8 mouse cellular contexts compared by ENCODE assay signal in genomic region chr2:35544717-35545116, GRCm38 (mm10). TPM values are rescaled to one million over a fixed set of nuclear protein-coding genes. Genes with fewer than 3 reads are reported as not detected.
DNase-seq lines count a peak whose midpoint lies in the region; ATAC-seq and TF ChIP-seq lines count a peak whose summit lies in the region.

No protein-coding gene starts in this region.

- no peaks in the 10 kb centered on the region for H3K36me3 ChIP-seq in G1E (replicated peaks)
- H3K36me3 ChIP-seq in forebrain, embryonic 14.5 days (ENCODE audit: control insufficient read depth, insufficient read depth, low read length), result no peaks in the 10 kb centered on the region

- ATAC-seq in G1E (ENCODE audit: extremely low read depth, insufficient number of reproducible peaks, low FRiP score, poor library complexity, severe bottlenecking), result no peak
- peak; percentile 60 for ATAC-seq in cerebellum, adult (ENCODE audit: insufficient number of reproducible peaks, low FRiP score, low TSS enrichment)
- ATAC-seq in forebrain, embryonic 14.5 days, result peak; percentile 83
- peak; percentile 62 to 68; a peak in 3 of 4 replicates for ATAC-seq in hematopoietic stem cell, adult 5-6 weeks (replicated peaks in 1 of 2; ENCODE audit: insufficient read depth in 1 of 2, low FRiP score in 2 of 2, low TSS enrichment in 1 of 2, low read depth in 1 of 2, poor library complexity in 2 of 2, severe bottlenecking in 2 of 2)

- DNase-seq in G1E (ENCODE audit: low spot score), result peak; percentile 33
- peak; percentile 92 for DNase-seq in forebrain, embryonic 14.5 days (ENCODE audit: low spot score)
- peak; percentile 13 for DNase-seq in layer of hippocampus, adult 9-10 months (ENCODE audit: low spot score)
- DNase-seq in lung, postnatal 10 days, result peak; percentile 78
- peak; percentile 68 for DNase-seq in retina, postnatal 7 days (ENCODE audit: low read depth, low spot score)
- DNase-seq in urinary bladder, postnatal 4 days (ENCODE audit: low spot score in 2 of 2), result peak; percentile 58 to 76

- H3K4me3 ChIP-seq in G1E (ENCODE audit: low read depth, low read length), result no peak overlapping the region
- no peak overlapping the region for H3K4me3 ChIP-seq in forebrain, embryonic 14.5 days (ENCODE audit: low read depth, low read length)

- peaks cover 10% of the 10 kb centered on the region for H3K4me1 ChIP-seq in G1E (ENCODE audit: insufficient read depth, low read depth, low read length)
- peaks cover 6% of the 10 kb centered on the region; the same call in 1 of the 2 replicates for H3K4me1 ChIP-seq in forebrain, embryonic 14.5 days (ENCODE audit: control insufficient read depth, insufficient read depth, low read length)

- no peaks in the 10 kb centered on the region for H3K9me3 ChIP-seq in G1E (replicated peaks)
- H3K9me3 ChIP-seq in forebrain, embryonic 14.5 days (replicated peaks; ENCODE audit: control insufficient read depth, low read length), result no peaks in the 10 kb centered on the region

- 7% methylated on average over 14 of the region's 14 CpGs for WGBS in forebrain, embryonic 14.5 days

- H3K27ac ChIP-seq in forebrain, embryonic 14.5 days (ENCODE audit: low read depth, low read length), result no peak overlapping the region

- peaks cover 22% of the 10 kb centered on the region for H3K27me3 ChIP-seq in G1E (ENCODE audit: insufficient read depth, low read length)
- no peaks in the 10 kb centered on the region for H3K27me3 ChIP-seq in forebrain, embryonic 14.5 days (replicated peaks; ENCODE audit: control insufficient read depth, insufficient read depth, low read length)

- no peak overlapping the region for H3K9ac ChIP-seq in forebrain, embryonic 14.5 days (ENCODE audit: low read length)

- TF ChIP-seq CTCF in G1E (IDR thresholded peaks at IDR 0.05; ENCODE audit: low read depth, low read length), result peak; percentile 85

- peak overlapping the region; percentile 47 for H3K4me2 ChIP-seq in forebrain, embryonic 14.5 days (ENCODE audit: low read length)

RNA-seq across cellular contexts. Expression of gene Dab2ip, which starts 13.3 kb away (rescaled TPM):
- total RNA-seq in G1E (2014; fragmentation: Nextera tagmentation), result 2.2 TPM in 1 of 2 replicates, not detected in the other
- total RNA-seq in G1E (2017), result 0.16 and 0.29 TPM in 2 replicates
- 0.02 TPM in 2 replicates for polyA plus RNA-seq in G1E (2012)
- 29.7 and 37.9 TPM in 2 replicates for polyA plus RNA-seq in forebrain, embryonic 14.5 days (2014; fragmentation: Nextera tagmentation; extraction: Ambion mirVana)
- total RNA-seq in hematopoietic stem cell, adult 5-6 weeks (2017), result 15.0 and 16.9 TPM in 2 replicates

Comparison
In these comparisons a context has a peak if more than half of its experiments do, and no peak if none do; other contexts are left out.
1. DNase-seq: peak in every context shown above with its lines; median percentile 92 in forebrain, embryonic 14.5 days; 78 in lung, postnatal 10 days; 68 in retina, postnatal 7 days; 67 in urinary bladder, postnatal 4 days; 33 in G1E; 13 in layer of hippocampus, adult 9-10 months.